Mouse (Mus musculus) testis, adult 2 months (tissue): ENCODE results near the gene Yaf2. TPM values are rescaled to one million over a fixed set of nuclear protein-coding genes. Genes with fewer than 3 reads are reported as not detected.
A peak's percentile ranks its signal among the peaks of the same experiment; 100 is the strongest.
"Not testable (repeated sequence)": the region's sequence is repeated elsewhere in the genome, so short reads cannot be mapped to it uniquely, and the experiment has no call there.

Experiments
- H3K27ac ChIP-seq: fragments of 200-500 bp; 2 replicates; pipeline ENCODE4 v1.5.1; 2012; ENCODE audit warnings: low read depth, low read length; ENCODE audit not compliant: control insufficient read depth, insufficient read depth
- H3K27me3 ChIP-seq: fragments of 200-500 bp; 2 replicates; pipeline ENCODE4 v1.6.1; 2012; ENCODE audit warnings: mild to moderate bottlenecking, low read length, moderate library complexity; ENCODE audit not compliant: control insufficient read depth, insufficient read depth
- H3K36me3 ChIP-seq: fragments of 200-500 bp; 2 replicates; pipeline ENCODE4 v1.6.1; 2012; ENCODE audit warnings: mild to moderate bottlenecking, low read length; ENCODE audit not compliant: control insufficient read depth, insufficient read depth
- H3K4me1 ChIP-seq: fragments of 200-500 bp; 2 replicates; pipeline ENCODE4 v1.6.1; 2012; ENCODE audit warnings: low read length; ENCODE audit not compliant: control insufficient read depth, insufficient read depth
- H3K4me3 ChIP-seq: fragments of 200-500 bp; 2 replicates; pipeline ENCODE4 v1.5.1; 2012; ENCODE audit warnings: low read depth, mild to moderate bottlenecking, low read length, moderate library complexity, mixed read lengths; ENCODE audit not compliant: control insufficient read depth
- CTCF ChIP-seq: fragments of 200-500 bp; IDR thresholded peaks from 2 replicates; pipeline ENCODE4 v1.5.1; 2012; ENCODE audit warnings: low read depth, mild to moderate bottlenecking, inconsistent platforms, low read length, moderate library complexity; ENCODE audit not compliant: control insufficient read depth, insufficient read depth, insufficient replicate concordance
- POLR2A ChIP-seq: fragments of 200-500 bp; IDR thresholded peaks from 2 replicates; pipeline ENCODE4 v1.6.1; 2012; ENCODE audit warnings: low read depth, mild to moderate bottlenecking, inconsistent platforms, low read length, moderate library complexity; ENCODE audit not compliant: control insufficient read depth
- polyA plus RNA-seq: library from polyadenylated mRNA; depleted of rRNA; stranded (reverse); fragments of >200 nt; gene quantifications from 2 replicates; pipeline ENCODE4 v1.2.3, GENCODE M21; 2012; rRNA removed

Yaf2 gene
- polyA plus RNA-seq, 1 experiment = 10.3 TPM

DNA sequence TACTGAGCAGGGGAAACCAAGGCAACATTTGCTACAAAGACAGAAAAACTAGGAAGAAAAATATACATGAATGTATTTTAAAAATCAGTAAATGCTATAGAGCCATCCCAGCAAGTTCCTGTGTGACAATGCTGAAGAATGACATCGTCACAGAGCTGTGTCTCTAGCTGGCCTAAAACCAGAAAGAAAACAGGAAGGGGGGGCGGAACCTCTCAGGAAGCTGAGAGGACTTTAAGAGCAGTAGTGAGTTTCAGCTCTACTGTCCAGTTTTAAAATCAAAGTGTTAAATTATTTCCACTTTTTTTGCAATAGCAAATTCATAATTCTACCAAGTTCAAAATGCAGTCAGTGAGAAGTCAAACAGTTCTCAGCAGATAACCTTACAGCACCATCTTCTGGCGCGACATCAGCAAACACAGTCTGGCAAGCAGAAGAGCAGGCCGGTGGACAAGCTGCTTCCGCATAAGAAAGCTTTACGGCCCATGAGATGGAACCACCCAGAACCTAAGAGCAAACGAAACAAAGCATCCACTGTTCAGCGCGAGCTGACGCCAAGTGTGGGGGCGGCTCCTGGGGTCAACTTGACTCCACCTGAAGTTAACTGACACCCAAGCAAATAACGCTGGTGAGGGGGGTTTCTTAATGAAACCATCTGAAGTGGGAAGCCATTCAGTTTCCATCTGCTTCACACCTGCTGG is 85.0 kb downstream of the Yaf2 start:
- H3K36me3 ChIP-seq = no peaks in the 10 kb centered on the region; the same call in 1 of the 2 replicates
- H3K4me3 ChIP-seq = no peak overlapping the region
- no peak overlapping the region for H3K27ac ChIP-seq
- TF ChIP-seq CTCF (no peak), POLR2A (no peak)
- H3K4me1 ChIP-seq = no peaks in the 10 kb centered on the region; the same call in 1 of the 2 replicates
- H3K27me3 ChIP-seq = no peaks in the 10 kb centered on the region

DNA sequence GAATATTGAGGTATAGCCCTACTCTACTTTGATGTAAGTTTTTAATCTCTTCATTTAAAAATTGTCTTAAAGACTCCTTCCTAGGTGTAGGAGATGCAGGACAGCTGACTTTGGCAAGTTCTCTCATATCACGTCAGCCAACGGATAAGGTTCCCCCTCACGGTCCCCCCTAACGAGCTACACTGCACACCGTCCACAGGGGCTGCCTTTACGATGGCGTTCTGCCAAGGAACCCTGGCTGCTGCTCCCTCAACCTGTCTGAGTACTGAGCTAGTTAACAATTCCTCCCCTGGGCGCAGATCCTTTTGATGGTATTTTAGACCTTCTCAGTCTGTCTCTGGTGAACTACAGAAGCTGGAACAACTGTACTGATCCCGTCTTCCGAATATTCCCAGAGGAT is 93.5 kb downstream of the Yaf2 start:
- no peaks in the 10 kb centered on the region for H3K4me1 ChIP-seq
- H3K27me3 ChIP-seq = no peaks in the 10 kb centered on the region
- H3K4me3 ChIP-seq = no peak overlapping the region
- H3K27ac ChIP-seq = no peak overlapping the region
- no peaks in the 10 kb centered on the region for H3K36me3 ChIP-seq
- TF ChIP-seq CTCF = no peak
- TF ChIP-seq POLR2A = no peak

DNA sequence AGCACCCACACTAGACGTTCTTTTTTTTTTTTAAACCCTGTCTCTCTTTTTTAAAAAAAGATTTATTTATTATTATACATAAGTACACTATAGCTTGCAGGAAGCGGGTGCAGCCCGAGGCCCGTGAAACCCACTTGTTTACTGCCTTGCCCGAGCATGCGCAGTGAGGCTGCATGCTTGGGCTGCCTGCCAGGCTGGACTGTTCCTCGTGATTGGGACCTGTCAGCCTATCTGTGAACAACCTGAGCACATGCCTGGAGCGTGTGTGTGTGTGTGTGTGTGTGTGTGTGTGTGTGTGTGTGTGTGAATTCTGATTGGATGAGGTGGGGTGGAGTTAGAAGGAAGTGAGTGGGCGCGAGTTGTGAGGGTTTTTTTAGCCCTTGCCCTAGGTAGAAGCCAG is 100.3 kb downstream of the Yaf2 start:
- peak overlapping the region; percentile 69 for H3K4me3 ChIP-seq
- H3K27me3 ChIP-seq, H3K36me3 ChIP-seq, H3K4me1 ChIP-seq, H3K27ac ChIP-seq: not testable (repeated sequence)

Other genes with a start within 250 kb of the Yaf2 start
- gene Gxylt1, start 61.8 kb downstream of the Yaf2 start, polyA plus RNA-seq = 13.7 and 16.2 TPM in 2 replicates
- gene Zcrb1, start 61.4 kb upstream of the Yaf2 start, polyA plus RNA-seq = 31.4 and 33.8 TPM in 2 replicates
- 26.2 and 33.7 TPM in 2 replicates for gene Pphln1, start 61.4 kb upstream of the Yaf2 start, polyA plus RNA-seq